Mouse (Mus musculus) kidney, embryonic 14.5 days (tissue): Measurements from ENCODE around the gene Srpk1. TPM values are rescaled to one million over a fixed set of nuclear protein-coding genes. Genes with fewer than 3 reads are reported as not detected.

Source experiments
- ATAC-seq: fragments of 200-750 bp; cut with Nextera tagmentation; 2 replicates; pipeline ENCODE4 v1.8.0; 2017; ENCODE audit warnings: moderate number of reproducible peaks, mild to moderate bottlenecking, moderate TSS enrichment, moderate library complexity; ENCODE audit not compliant: low FRiP score, low TSS enrichment
- H3K27ac ChIP-seq: fragments of 300-500 bp; sonication (generic); 2 replicates; pipeline ENCODE4 v1.5.1; 2014; ENCODE audit warnings: low read depth, mild to moderate bottlenecking, low read length, moderate library complexity, mixed read lengths
- H3K27me3 ChIP-seq: fragments of 300-500 bp; sonication (generic); 2 replicates; pipeline ENCODE4 v1.6.1; 2014; ENCODE audit warnings: mild to moderate bottlenecking, low read length; ENCODE audit not compliant: control insufficient read depth, insufficient read depth
- H3K36me3 ChIP-seq: fragments of 300-500 bp; sonication (generic); 2 replicates; pipeline ENCODE4 v1.6.1; 2014; ENCODE audit warnings: low read length, mixed read lengths; ENCODE audit not compliant: control insufficient read depth, insufficient read depth
- H3K4me1 ChIP-seq: fragments of 300-500 bp; sonication (generic); 2 replicates; pipeline ENCODE4 v1.6.1; 2014; ENCODE audit warnings: low read length, mixed read lengths; ENCODE audit not compliant: control insufficient read depth, insufficient read depth
- H3K4me2 ChIP-seq: fragments of 300-500 bp; sonication (generic); replicated peaks from 2 replicates; pipeline ENCODE4 v1.6.1; 2014; ENCODE audit warnings: low read depth, mild to moderate bottlenecking, low read length
- H3K4me3 ChIP-seq: fragments of 300-500 bp; sonication (generic); 2 replicates; pipeline ENCODE4 v1.5.1; 2014; ENCODE audit warnings: mild to moderate bottlenecking, low read length
- H3K9ac ChIP-seq: fragments of 300-500 bp; sonication (generic); 2 replicates; pipeline ENCODE4 v1.6.1; 2014; ENCODE audit warnings: low read depth, mild to moderate bottlenecking, low read length, moderate library complexity
- H3K9me3 ChIP-seq: fragments of 300-500 bp; sonication (generic); 2 replicates; pipeline ENCODE4 v1.6.1; 2016; ENCODE audit warnings: low read length; ENCODE audit not compliant: control insufficient read depth
- WGBS: fragments of 180-500 bp; shearing (Covaris S2); extraction: QIAGEN DNeasy Blood & Tissue Kit; methylation state at CpG from one replicate; pipeline ENCODE4 v1.1.7; 2014; 5-methylcytosine and 5-hydroxymethylcytosine counted together
- polyA plus RNA-seq: library from polyadenylated mRNA; unstranded; fragments of >200 nt; fragmentation: Nextera tagmentation; extraction: Ambion mirVana; gene quantifications from 2 replicates; pipeline ENCODE4 v1.2.1, GENCODE M21; 2014

Gene Srpk1
- polyA plus RNA-seq, 1 experiment from 2014 or later, result 140 TPM

- H3K4me3 ChIP-seq, result no peak overlapping the region
- H3K9me3 ChIP-seq, result no peaks in the 10 kb centered on the region
- no peak overlapping the region for H3K4me2 ChIP-seq
- 0 out of 2 replicates have a peak, but pooled peaks have one; percentile 24 for ATAC-seq
- peaks cover 88% of the 10 kb centered on the region for H3K36me3 ChIP-seq
- WGBS, result 72% methylated on average over 4 of the region's 4 CpGs
- H3K9ac ChIP-seq, result no peak overlapping the region
- H3K27me3 ChIP-seq, result no peaks in the 10 kb centered on the region
- no peaks in the 10 kb centered on the region for H3K4me1 ChIP-seq
- H3K27ac ChIP-seq, result no peak overlapping the region
Observed at GRCm38 (mm10) chr17:28593965-28594364, 28.5 kb downstream of the Srpk1 start.

- Histone ChIP-seq H3K4me1 (no peaks in the 10 kb centered on the region), H3K36me3 (peaks cover 89% of the 10 kb centered on the region), H3K9ac (no peak overlapping the region), H3K4me2 (no peak overlapping the region), H3K9me3 (no peaks in the 10 kb centered on the region), H3K27ac (no peak overlapping the region), H3K4me3 (no peak overlapping the region), H3K27me3 (no peaks in the 10 kb centered on the region)
- ATAC-seq, result no peak
- WGBS, result 23% methylated on average over 4 of the region's 4 CpGs
Observed at GRCm38 (mm10) chr17:28592998-28593397, 29.5 kb downstream of the Srpk1 start.

GRCm38 (mm10) chr17:28591476-28591875 lies 31.0 kb downstream of the Srpk1 start:
- Histone ChIP-seq H3K27ac (no peak overlapping the region), H3K4me2 (no peak overlapping the region), H3K9ac (no peak overlapping the region), H3K36me3 (peaks cover 79% of the 10 kb centered on the region), H3K4me3 (no peak overlapping the region), H3K4me1 (no peaks in the 10 kb centered on the region), H3K9me3 (no peaks in the 10 kb centered on the region), H3K27me3 (no peaks in the 10 kb centered on the region)
- 92% methylated on average over 5 of the region's 5 CpGs for WGBS
- no peak for ATAC-seq

- no peaks in the 10 kb centered on the region for H3K9me3 ChIP-seq
- 94% methylated on average over 3 of the region's 3 CpGs for WGBS
- no peak overlapping the region for H3K4me3 ChIP-seq
- H3K4me2 ChIP-seq, result no peak overlapping the region
- no peaks in the 10 kb centered on the region for H3K27me3 ChIP-seq
- H3K27ac ChIP-seq, result no peak overlapping the region
- H3K36me3 ChIP-seq, result peaks cover 70% of the 10 kb centered on the region
- no peaks in the 10 kb centered on the region for H3K4me1 ChIP-seq
- no peak overlapping the region for H3K9ac ChIP-seq
- no peak for ATAC-seq
Observed at GRCm38 (mm10) chr17:28590596-28590995, 31.9 kb downstream of the Srpk1 start.

GRCm38 (mm10) chr17:28588591-28588990 lies 33.9 kb downstream of the Srpk1 start:
- no peak for ATAC-seq
- no peak overlapping the region for H3K4me2 ChIP-seq
- H3K9me3 ChIP-seq, result no peaks in the 10 kb centered on the region
- no peak overlapping the region for H3K9ac ChIP-seq
- no peak overlapping the region for H3K4me3 ChIP-seq
- 75% methylated on average over 2 of the region's 2 CpGs for WGBS
- peak overlapping the region; percentile 26; the same call in 1 of the 2 replicates for H3K27ac ChIP-seq
- no peaks in the 10 kb centered on the region for H3K4me1 ChIP-seq
- peaks cover 56% of the 10 kb centered on the region for H3K36me3 ChIP-seq
- H3K27me3 ChIP-seq, result no peaks in the 10 kb centered on the region

GRCm38 (mm10) chr17:28586509-28586908 lies 36.0 kb downstream of the Srpk1 start:
- peaks cover 36% of the 10 kb centered on the region for H3K36me3 ChIP-seq
- WGBS, result 71% methylated on average over 3 of the region's 3 CpGs
- no peak overlapping the region for H3K4me2 ChIP-seq
- H3K9me3 ChIP-seq, result no peaks in the 10 kb centered on the region
- H3K27me3 ChIP-seq, result no peaks in the 10 kb centered on the region
- no peak overlapping the region for H3K4me3 ChIP-seq
- H3K27ac ChIP-seq, result no peak overlapping the region
- no peak for ATAC-seq
- H3K4me1 ChIP-seq, result no peaks in the 10 kb centered on the region
- H3K9ac ChIP-seq, result no peak overlapping the region

- no peak overlapping the region for H3K4me2 ChIP-seq
- 58% methylated on average over 2 of the region's 2 CpGs for WGBS
- H3K4me3 ChIP-seq, result no peak overlapping the region
- H3K4me1 ChIP-seq, result no peaks in the 10 kb centered on the region
- no peaks in the 10 kb centered on the region for H3K36me3 ChIP-seq
- H3K27ac ChIP-seq, result no peak overlapping the region
- H3K9me3 ChIP-seq, result no peaks in the 10 kb centered on the region
- no peaks in the 10 kb centered on the region for H3K27me3 ChIP-seq
- ATAC-seq, result no peak
- H3K9ac ChIP-seq, result no peak overlapping the region
Observed at GRCm38 (mm10) chr17:28581056-28581455, 41.5 kb downstream of the Srpk1 start.

- Histone ChIP-seq H3K4me2 (no peak overlapping the region), H3K4me1 (no peaks in the 10 kb centered on the region; the same call in 1 of the 2 replicates), H3K27me3 (no peaks in the 10 kb centered on the region), H3K4me3 (no peak overlapping the region), H3K9ac (no peak overlapping the region), H3K9me3 (no peaks in the 10 kb centered on the region), H3K27ac (no peak overlapping the region), H3K36me3 (no peaks in the 10 kb centered on the region)
- ATAC-seq, result peak; percentile 34; the same call in 1 of the 2 replicates
- WGBS, result 3% methylated on average over 9 of the region's 9 CpGs
Observed at GRCm38 (mm10) chr17:28580396-28580795, 42.1 kb downstream of the Srpk1 start.

GRCm38 (mm10) chr17:28575244-28576125 lies 47.0 kb downstream of the Srpk1 start, which contains the start of gene Lhfpl5:
Lhfpl5 (plus strand) TSS chr17:28575641.
- Histone ChIP-seq H3K27ac (no peak within 1 kb of the TSS), H3K36me3 (no peaks in the 10 kb centered on the region), H3K9ac (no peak within 1 kb of the TSS), H3K4me1 (peaks cover 3% of the 10 kb centered on the region; the same call in 1 of the 2 replicates), H3K9me3 (no peaks in the 10 kb centered on the region), H3K4me3 (peak within 1 kb of the TSS; percentile 24; the same call in 1 of the 2 replicates), H3K4me2 (peak within 1 kb of the TSS; percentile 38), H3K27me3 (no peaks in the 10 kb centered on the region; the same call in 1 of the 2 replicates)
- 16% methylated on average over 48 of the region's 50 CpGs for WGBS
- peak; percentile 87 for ATAC-seq
